Mouse (Mus musculus): Measurements from ENCODE around the gene Rnf115. TPM values are rescaled to one million over a fixed set of nuclear protein-coding genes. Genes with fewer than 3 reads are reported as not detected.
A peak's percentile ranks its signal among the peaks of the same experiment; 100 is the strongest.
"Not testable (repeated sequence)": the region's sequence is repeated elsewhere in the genome, so short reads cannot be mapped to it uniquely, and the experiment has no call there.

The Rnf115 gene
- total RNA-seq, 2 experiments from 2014 or later, result 44.3 to 50.0 TPM

GRCm38 (mm10) chr3:96706984-96707383, 20.5 kb upstream of the Rnf115 start:
- DNase-seq, result no peak
- intact Hi-C loops (cut with DNase I), result no loop called here

GRCm38 (mm10) chr3:96707903-96708683, 19.4 kb upstream of the Rnf115 start, which contains the start of gene Nudt17:
TSS of gene Nudt17 (minus strand) at chr3:96708562.
- peak; percentile 84 for DNase-seq
- intact Hi-C loops (cut with DNase I), result no loop called here

- intact Hi-C loops (cut with DNase I), result no loop called here
- no peak for DNase-seq
Measured at GRCm38 (mm10) chr3:96708684-96709064, 18.8 kb upstream of the Rnf115 start.

- no peak for DNase-seq
- intact Hi-C loops (cut with DNase I), result no loop called here
Measured at GRCm38 (mm10) chr3:96714286-96714685, 13.2 kb upstream of the Rnf115 start.

- intact Hi-C loops (cut with DNase I), result no loop called here
- DNase-seq, result no peak
Measured at GRCm38 (mm10) chr3:96715854-96716253, 11.6 kb upstream of the Rnf115 start.

- DNase-seq, result peak; percentile 72
- intact Hi-C loops (cut with DNase I), result no loop called here
Measured at GRCm38 (mm10) chr3:96719173-96719572, 8.3 kb upstream of the Rnf115 start.

- intact Hi-C loops (cut with DNase I), result no loop called here
- no peak for DNase-seq
Measured at GRCm38 (mm10) chr3:96727828-96728633, 567 bp downstream of the Rnf115 start.

GRCm38 (mm10) chr3:96728634-96729402, 1.4 kb downstream of the Rnf115 start:
- no peak for DNase-seq
- intact Hi-C loops (cut with DNase I), result no loop called here

- intact Hi-C loops (cut with DNase I), result no loop called here
Measured at GRCm38 (mm10) chr3:96729403-96729784, 1.9 kb downstream of the Rnf115 start.

GRCm38 (mm10) chr3:96730785-96731184, 3.3 kb downstream of the Rnf115 start:
- no peak for DNase-seq
- intact Hi-C loops (cut with DNase I), result no loop called here

More at GRCm38 (mm10) chr3:96729403-96729784, 1.9 kb downstream of the Rnf115 start:
- DNase-seq, result no peak

- intact Hi-C loops (cut with DNase I), result no loop called here
- DNase-seq, result no peak
Measured at GRCm38 (mm10) chr3:96733984-96734383, 6.5 kb downstream of the Rnf115 start.

- intact Hi-C loops (cut with DNase I), result loop anchor here (5.0 kb wide), 1 partner anchor 67 kb away; no protein-coding TSS in a partner anchor
Measured at GRCm38 (mm10) chr3:96735200-96735599, 7.7 kb downstream of the Rnf115 start.

GRCm38 (mm10) chr3:96737013-96737740, 9.7 kb downstream of the Rnf115 start:
- no peak for DNase-seq
- intact Hi-C loops (cut with DNase I), result loop anchor here (5.0 kb wide), 1 partner anchor 65 kb away; no protein-coding TSS in a partner anchor

More at GRCm38 (mm10) chr3:96735200-96735599, 7.7 kb downstream of the Rnf115 start:
- no peak for DNase-seq

GRCm38 (mm10) chr3:96737995-96738394, 10.5 kb downstream of the Rnf115 start:
- intact Hi-C loops (cut with DNase I), result loop anchor here (5.0 kb wide), 1 partner anchor 64 kb away; no protein-coding TSS in a partner anchor

GRCm38 (mm10) chr3:96740279-96740678, 12.8 kb downstream of the Rnf115 start:
- DNase-seq; intact Hi-C loops (cut with DNase I): not testable (repeated sequence)

More at GRCm38 (mm10) chr3:96737995-96738394, 10.5 kb downstream of the Rnf115 start:
- no peak for DNase-seq

- DNase-seq, result no peak
- intact Hi-C loops (cut with DNase I), result no loop called here
Measured at GRCm38 (mm10) chr3:96744348-96744747, 16.9 kb downstream of the Rnf115 start.

- intact Hi-C loops (cut with DNase I), result no loop called here
- DNase-seq, result no peak
Measured at GRCm38 (mm10) chr3:96746829-96747228, 19.4 kb downstream of the Rnf115 start.

GRCm38 (mm10) chr3:96755935-96756334, 28.5 kb downstream of the Rnf115 start:
- intact Hi-C loops (cut with DNase I), result no loop called here

GRCm38 (mm10) chr3:96757691-96758090, 30.2 kb downstream of the Rnf115 start:
- intact Hi-C loops (cut with DNase I), result no loop called here
- no peak for DNase-seq

More at GRCm38 (mm10) chr3:96755935-96756334, 28.5 kb downstream of the Rnf115 start:
- no peak for DNase-seq

GRCm38 (mm10) chr3:96759695-96760094, 32.2 kb downstream of the Rnf115 start:
- intact Hi-C loops (cut with DNase I), result no loop called here
- no peak for DNase-seq
